Mouse (Mus musculus) MEL-GATA-1-ER (cell line): Measurements from ENCODE around the gene Ap1s2.

Experiments used
- DNase-seq: peaks from one replicate; pipeline ENCODE4 v3.0.0-alpha.2; 2012; ENCODE audit warnings: low read depth; ENCODE audit errors: extremely low read depth

The Ap1s2 gene

GRCm38 (mm10) chrX:163958467-163958875, 49.7 kb downstream of the Ap1s2 start, which contains the start of gene Zrsr2:
Gene Zrsr2, minus strand, starts transcription at chrX:163958661.
- peak; percentile 89 for DNase-seq

GRCm38 (mm10) chrX:163981092-163981491, 72.3 kb downstream of the Ap1s2 start:
- peak; percentile 43 for DNase-seq

GRCm38 (mm10) chrX:163981500-163981899, 72.7 kb downstream of the Ap1s2 start:
- peak; percentile 33 for DNase-seq

- DNase-seq = no peak
These were observed 73.3 kb downstream of the Ap1s2 start for GRCm38 (mm10) chrX:163982129-163982528.
